Mouse (Mus musculus) myocyte (in vitro differentiated cells): ENCODE data around the gene H2-M10.2.

Experiments used
- E2F4 ChIP-seq: IDR thresholded peaks from one replicate; pipeline ENCODE4 v1.6.1; 2011; ENCODE audit warnings: mild to moderate bottlenecking, control low read depth, moderate library complexity; ENCODE audit not compliant: insufficient read depth
- MAX ChIP-seq: IDR thresholded peaks from one replicate; pipeline ENCODE4 v1.6.1; 2011; ENCODE audit warnings: low read depth, mild to moderate bottlenecking, control low read depth
- POLR2A ChIP-seq: IDR thresholded peaks from one replicate; pipeline ENCODE4 v1.6.1; 2011; ENCODE audit warnings: low read depth, mild to moderate bottlenecking, control low read depth, moderate library complexity; ENCODE audit not compliant: insufficient read length
- POLR2AphosphoS2 ChIP-seq: IDR thresholded peaks from one replicate; pipeline ENCODE4 v1.6.1; 2011; ENCODE audit warnings: low read depth, control low read depth; ENCODE audit not compliant: insufficient read length
- USF1 ChIP-seq: IDR thresholded peaks from one replicate; pipeline ENCODE4 v1.6.1; 2011; ENCODE audit warnings: low read depth, mild to moderate bottlenecking, control low read depth, moderate library complexity

- TF ChIP-seq POLR2A (no peak), MAX (no peak), POLR2AphosphoS2 (no peak), USF1 (no peak), E2F4 (no peak)
Observed at GRCm38 (mm10) chr17:36273796-36274195, 12.5 kb downstream of the H2-M10.2 start.
